Mouse (Mus musculus) layer of hippocampus, adult 9-10 months (tissue): ENCODE results near the gene Ldb3.

Source experiments
- DNase-seq: peaks from one replicate; pipeline ENCODE4 v3.0.0; 2022; ENCODE audit warnings: low spot score

Ldb3 gene

DNA sequence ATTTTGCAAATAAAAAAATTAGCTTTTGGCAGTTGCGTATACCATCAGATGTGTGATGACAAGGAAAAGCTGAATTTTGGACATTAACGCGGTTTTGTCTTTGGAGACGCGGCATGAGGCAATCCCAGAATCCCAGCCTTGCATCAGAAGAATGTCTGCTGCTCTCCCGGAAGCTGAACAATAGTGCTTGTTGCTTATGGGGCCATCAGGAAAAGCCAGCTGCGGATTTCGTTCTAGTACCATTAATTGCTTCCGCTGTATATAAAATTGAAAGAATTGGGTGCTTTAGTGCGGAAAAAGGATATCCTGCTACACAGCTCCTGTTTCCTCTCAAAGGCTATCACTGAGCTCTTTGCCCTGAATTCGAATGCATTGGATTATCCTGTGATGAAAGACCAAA, 76.6 kb downstream of the Ldb3 start:
- DNase-seq, result no peak

DNA sequence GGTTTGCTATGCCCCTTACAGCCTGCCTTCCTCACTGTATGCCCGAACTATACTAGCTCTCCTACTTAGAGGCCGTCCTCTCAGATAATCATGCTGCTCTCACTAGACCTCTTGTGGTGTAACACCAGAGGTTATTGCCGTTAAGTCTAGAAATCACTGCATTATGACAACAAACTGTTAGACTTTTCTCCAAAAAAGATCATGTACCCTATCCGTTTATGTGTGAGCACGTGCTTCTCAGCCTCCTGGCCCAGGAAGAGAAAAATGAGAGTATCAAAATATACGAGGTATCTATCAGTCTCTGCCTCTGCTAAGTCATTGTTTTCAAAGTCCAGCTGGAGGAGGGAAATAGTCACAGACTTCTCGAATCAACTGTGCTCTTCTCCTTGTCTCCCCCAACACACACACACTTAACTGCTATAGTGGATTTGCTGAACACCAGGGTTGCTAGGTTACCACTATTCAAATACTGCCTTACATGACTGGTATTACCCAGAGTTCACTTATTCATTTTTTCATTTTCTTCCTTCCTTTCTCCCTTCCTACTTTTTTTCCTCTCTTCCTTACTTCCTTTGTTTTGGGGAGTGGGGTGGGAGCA, 79.5 kb downstream of the Ldb3 start:
- DNase-seq, result no peak

DNA sequence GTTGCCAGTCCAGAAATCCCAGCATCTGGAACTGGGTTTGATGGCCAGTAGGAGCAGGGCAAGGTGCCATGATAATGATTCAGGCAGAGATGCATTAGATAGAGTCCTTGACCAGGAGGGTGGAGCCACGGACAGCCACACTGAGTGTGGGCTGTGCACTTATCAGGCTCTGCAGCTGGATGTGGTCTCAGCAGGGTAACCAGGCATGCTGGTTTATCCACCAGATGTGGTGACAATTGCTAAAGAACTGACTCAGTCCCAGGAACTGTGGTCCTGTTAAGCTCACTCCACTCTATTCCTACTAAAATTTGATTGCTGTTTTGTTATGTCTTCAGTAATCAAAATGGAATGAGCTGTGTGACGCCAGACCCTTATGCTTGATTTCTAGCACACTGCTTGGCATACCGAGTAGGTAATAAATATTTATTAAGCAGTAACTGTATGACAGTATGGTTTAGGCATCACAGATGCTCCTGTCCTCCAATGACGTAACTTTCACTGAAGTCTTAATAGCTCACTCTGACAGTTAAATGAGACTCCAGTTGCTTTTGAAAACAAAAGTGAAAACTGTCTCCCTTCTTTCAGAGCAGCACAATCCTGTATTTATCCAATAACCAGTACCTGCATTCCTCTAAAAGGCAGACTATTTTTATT, 80.2 kb downstream of the Ldb3 start:
- no peak for DNase-seq

DNA sequence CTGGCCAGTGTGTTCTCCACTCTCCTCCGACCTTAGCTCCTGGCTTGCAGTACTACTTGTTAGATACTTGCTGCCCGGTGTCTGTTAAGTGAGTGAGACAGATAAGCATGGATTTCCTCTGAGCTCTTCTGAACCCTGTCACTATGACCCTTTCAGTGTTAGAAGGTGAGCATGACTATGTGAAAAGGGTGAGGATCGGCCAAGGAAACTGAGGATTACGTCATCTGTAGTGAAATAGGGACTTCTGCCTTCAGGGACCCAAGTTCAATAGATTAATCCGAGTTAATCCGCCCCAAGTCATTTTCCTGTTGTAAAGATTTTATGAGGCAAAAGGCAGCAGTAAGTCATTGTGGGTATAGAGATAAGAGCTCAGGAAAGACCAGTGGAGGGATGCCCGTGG, 83.2 kb downstream of the Ldb3 start:
- no peak for DNase-seq

DNA sequence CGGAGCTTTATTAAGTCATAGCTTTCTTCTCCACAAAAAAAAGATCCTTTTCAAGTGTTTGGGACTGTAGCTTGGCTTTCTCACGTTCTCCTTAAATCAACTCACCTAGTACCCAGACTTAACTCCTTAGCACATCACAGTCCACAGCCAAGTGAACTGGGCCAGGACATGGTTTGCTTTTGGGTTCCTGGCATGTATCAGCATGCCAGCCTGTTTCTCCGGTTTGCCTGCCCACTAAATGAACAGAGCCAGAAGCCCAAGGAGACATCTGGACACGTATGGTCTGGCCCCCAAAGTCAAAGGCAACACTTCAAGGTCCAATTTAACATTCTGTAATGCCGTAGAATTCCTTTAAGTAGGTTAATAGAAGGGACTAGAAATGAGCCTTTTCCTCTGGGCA, 84.1 kb downstream of the Ldb3 start:
- DNase-seq, result no peak

DNA sequence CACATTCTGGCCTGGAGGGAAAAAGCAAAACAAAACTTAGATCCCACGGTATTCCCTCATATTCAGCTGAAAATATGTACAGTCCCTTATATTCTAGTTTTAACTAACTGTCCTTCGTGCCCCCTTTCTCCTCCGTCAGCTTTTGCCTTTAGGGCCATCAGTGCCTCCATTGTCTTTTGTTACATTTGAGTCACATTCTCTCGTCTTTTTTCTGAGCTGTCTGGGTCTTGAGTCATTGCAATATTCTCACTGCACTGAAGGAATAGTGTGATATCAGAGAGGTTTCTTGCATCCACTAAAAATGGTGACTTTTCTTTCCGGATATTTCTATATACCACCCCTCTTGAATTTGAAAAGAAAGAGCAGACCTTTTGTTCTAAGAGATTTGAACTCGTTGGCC, 84.7 kb downstream of the Ldb3 start:
- DNase-seq, result no peak

DNA sequence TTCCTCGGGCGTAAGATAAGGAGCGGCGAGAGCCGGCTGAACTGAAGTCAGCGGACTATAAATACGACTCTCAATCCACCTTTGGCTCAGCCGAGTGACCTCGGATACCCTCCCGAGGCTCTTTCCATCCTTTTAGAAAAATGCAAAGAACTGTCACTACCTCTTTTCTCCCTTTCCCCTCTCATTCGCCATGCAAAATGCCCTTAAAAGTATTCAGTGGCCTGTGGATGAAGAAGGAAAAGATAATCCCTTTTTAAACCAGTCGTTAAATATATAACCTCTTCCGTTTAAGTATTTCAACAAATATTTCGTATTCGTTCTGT, 85.2 kb downstream of the Ldb3 start, which contains the start of gene Bmpr1a:
TSS of gene Bmpr1a (minus strand) at position 17 of the 323 bp plus-strand sequence.
- DNase-seq, result no peak

DNA sequence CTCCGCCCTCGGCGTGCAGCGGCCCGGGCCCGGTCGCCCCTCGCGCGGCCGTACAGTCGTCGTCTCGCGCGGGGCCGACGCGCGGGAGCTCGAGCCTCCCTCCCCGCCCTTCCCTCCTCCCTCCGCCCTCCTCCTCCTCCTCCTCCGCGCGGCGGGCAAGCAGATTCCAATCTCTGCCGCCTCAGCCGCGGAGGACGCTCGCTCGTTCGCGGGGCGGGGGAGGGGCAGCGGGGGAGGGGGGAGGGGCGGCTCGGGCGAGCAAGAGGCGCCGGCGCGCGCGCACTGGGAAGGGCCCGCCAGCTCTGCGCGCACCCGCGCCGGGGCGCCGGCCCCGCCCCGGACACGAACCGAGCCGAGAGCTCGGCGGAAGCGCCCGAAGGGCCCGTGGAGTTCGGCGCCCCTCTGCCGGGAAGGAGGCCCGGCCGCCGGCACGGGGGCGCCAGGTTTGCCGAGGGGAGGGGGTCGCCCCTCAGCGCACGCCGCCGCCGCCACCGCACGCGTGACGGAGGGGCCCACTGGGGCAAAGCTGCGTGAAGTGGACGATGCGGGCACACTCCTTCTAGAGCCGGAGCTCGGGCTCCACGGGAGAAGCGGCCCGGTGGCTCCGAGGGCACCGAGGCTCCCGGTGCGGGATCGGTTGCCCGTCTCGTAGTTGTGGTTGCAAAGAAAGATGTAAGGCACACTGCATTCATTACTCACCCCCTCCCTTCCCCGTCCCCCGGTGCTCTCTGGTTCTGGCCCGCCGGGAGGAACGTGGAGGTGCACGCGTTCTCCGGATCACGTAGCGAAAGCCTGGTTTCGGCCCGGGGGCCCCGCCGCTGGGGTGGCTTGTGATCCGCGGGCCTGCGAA, 85.8 kb downstream of the Ldb3 start:
- DNase-seq, result peak; percentile 51

DNA sequence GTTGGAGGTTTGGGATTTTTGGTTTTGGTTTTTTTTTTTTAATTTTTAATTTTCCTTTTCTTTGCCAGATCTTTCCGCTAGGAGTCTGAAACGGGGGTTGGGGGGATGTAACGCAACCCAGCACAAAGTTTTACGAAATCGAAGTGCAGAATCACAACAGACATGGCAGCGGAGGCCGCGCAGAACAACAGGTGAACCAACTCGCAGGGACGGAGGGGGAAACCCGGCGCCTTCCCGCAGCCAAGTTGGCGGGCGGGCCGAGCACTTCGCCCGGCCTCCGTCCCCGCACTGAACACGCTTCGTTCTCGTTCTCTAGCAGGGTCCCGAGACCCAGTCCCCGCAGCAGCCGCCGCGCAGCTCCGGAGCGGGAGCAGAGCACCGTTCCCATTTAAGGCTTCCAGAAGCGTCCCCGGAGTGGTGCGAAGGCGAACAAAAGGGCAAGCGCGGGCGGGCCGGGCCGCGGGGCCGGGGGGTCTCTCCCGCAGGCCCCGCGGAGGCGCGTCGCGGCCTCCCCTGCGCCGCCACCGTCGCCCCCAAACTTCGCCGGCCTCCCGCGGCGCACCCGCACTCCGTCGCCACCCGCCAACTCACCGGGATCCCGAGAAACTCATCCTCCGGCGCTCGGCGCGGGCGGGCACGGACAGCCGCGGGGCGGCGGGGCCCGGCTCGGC, 86.5 kb downstream of the Ldb3 start:
- DNase-seq, result no peak

DNA sequence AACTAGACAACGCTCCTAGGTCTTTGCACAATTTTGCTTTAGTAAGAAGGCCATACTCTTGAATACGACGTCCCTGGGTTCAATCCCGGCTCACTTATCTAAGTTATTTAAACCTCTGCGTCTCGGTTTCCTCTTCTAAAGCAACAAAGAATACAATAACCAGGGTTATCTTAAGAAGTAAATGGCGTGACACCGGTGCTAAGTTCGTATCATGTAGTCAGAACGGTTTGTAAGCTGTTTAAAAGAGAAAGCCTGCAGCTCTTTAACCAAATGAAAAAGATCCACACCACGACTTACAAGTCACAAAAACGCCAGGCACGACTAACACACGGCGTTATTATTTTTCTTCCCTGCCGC, 87.1 kb downstream of the Ldb3 start:
- no peak for DNase-seq

DNA sequence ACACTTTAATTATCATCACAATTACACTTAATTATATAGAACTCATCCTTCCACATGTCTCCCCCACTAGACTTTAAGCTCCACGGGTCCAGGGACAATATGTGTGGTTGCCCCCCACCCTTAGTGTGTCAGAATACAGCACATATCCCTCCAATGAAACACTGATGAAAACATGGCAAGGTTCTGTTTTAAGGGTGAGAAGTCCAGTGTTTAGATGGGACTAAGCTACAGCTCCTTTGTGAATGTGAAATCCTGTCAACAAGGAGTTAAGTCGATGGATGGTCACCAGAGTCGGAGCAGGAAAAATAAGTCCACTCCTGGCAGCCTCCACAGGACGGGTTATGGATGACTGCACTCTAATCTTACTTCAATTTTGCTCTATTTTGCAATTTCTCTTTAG, 88.2 kb downstream of the Ldb3 start:
- no peak for DNase-seq

DNA sequence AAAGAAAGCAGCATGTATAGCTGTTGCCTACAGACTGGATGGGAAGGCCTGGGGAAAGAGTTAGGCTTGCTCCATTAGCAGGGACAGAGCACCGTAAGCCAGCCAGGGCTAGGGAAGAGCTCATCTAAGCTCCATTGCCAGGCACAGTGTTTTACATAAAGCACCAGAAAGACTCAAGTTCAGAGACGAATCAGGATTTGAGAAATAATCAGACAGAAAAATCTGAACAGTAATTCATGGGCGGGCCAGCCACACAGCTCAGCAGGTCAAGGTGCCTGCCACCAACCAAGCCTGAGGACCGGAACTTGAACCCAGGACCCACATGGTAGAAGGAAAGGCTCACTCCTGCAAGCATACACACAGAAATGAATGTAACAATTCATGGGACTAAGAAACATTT, 88.8 kb downstream of the Ldb3 start:
- no peak for DNase-seq

DNA sequence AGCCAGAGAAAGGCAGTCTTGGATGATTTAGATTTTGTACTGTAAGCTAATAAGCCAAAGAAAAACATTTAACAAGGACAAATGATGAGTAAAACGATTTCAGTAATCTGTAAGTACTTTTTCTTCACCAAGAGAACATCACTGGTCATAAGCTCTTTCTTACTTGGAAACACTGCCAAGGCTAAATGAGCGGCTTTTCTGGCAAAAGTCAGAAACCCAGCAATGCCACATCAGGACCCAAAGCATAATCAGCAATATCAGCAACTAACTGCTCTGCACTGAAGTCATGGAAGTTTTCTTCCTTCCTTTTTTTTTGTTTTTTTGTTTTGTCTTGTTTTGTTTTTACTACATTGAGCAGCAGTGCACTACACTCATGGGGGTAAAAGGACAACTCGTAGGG, 91.1 kb downstream of the Ldb3 start:
- no peak for DNase-seq

DNA sequence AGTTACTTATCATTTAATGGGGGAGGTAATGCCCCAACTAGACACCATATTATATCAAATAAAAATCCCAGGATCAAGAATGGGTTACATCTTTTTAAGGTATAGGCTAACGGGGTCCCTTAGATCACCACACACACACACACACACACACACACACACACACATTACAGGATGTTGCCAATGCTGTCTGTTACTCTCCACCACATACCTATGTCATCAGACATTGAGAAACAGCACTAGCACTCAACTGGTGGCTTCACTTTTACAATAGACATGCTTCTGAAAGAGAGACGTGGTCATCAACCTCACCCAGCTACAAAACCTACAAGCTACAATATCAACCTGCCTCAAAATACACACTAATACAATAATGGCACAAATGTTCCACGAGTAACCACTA, 94.8 kb downstream of the Ldb3 start:
- no peak for DNase-seq

DNA sequence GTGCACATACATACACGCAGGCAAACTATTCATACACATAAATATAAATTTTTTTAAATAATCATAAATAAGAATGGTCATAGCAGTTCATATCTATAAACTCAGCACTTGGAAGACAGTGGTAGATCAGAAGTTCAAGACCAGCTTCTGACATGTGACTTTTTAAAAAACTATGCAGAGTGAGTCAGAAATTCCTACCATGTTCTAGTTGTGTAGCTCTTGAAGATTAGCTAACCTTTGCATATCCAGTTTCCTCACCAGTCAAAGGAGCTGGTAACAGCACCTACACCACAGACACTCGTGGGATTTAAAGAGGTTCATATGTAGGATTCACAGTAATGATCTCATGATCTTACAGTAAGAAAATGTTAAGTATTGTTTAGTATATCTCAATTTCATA, 95.8 kb downstream of the Ldb3 start:
- DNase-seq, result no peak

DNA sequence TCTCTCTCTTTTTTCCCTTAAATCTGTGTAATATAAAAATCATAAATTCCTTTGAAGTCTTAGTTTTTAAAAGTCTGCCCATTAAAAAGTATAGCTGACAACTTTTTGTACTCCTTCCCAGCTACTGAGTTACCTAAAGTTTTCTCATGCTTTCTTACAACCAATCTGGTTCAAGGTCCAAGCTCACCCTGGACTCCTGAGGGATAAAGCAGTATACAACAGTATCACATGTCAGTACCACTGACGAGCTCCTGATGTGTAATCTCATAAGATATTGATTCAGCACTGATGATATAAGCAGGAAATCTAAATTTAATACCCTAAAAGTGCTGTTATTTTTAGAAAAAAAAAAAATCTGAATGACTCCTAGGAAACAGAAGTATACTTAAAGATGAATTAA, 97.5 kb downstream of the Ldb3 start:
- DNase-seq, result no peak

DNA sequence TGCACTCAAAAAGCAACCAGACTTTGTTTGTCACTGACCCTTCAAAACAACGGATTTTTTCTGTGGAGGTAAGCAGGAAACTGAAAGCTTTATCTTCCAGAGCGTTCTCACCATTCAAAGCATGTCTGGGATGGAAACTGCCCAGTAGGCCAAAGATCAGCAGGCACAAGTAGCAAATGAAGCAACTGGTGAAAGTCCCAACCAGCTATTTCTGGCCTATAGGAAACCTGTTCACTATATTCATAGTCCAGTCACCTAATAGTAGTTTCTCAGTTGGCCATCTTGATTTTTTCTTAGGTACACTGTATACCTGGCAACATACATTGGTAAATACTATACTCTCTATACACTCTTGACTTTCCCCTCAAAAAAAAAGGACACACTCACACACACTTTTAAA, 98.6 kb downstream of the Ldb3 start:
- no peak for DNase-seq

DNA sequence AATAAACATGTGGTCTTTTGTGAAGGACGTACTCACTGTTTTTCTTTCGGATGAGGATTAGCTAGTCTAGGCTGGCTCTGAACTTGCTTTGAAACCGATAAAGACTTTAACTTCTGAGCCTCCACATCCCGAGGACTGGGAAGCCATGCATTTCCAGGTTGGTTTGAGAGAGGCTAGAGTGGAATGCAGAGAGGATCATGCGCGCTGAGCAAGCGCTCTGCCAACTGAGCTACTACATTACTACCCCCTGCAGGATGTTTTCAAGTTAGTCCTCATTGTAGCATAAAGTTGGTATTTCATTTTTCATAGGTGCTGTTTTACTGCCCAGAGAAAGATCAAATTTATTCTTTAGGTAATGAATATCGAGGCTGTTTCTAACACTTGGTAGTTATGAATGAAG, 102.3 kb downstream of the Ldb3 start:
- no peak for DNase-seq

DNA sequence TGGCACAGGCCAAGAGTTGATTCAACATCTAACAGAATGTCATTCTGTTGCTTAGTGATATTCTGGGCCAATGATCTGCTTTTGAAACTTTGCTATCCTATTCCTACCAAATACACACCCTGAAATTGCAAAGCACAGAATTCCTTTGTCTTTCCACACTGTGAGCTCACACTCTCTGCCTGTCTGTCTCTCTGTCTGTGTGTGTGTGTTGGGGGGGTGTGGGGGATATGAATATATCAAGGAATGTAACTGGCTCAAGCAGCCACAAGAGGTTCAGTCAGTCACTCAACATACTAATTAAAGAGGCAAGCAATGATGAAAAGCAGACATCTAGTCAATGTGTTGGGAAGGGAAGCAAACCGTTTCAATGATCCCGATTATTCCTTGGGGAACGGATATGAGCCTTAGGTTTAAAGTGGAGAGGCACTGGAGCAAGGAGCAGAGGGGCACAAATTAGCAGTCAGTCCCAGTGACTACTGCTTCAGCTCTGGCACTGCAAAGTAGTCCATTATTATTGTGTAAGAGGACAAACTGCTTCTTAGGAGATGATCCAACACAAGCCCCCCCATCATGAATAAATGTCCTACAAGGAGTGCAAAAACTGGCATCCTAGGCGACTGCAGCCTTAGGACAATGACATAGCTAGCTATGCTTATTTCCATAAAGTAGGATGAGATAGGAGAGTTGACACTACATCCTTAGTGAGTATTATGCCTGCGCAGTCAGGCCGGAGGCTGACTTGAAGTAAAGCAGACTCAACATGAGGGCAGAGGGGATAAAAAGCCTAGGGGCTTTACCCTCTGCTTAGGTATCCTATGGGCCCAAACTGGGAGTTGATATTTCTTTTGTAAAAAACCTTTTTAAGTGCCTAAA, 104.8 kb downstream of the Ldb3 start:
- no peak for DNase-seq
